Mouse (Mus musculus) bone marrow macrophage, adult 2 months (primary cell): ENCODE data around the gene Zswim1.

Experiments
- CTCF ChIP-seq: IDR thresholded peaks from 2 replicates; pipeline ENCODE4 v1.5.1; 2012; ENCODE audit warnings: low read depth, mild to moderate bottlenecking, low read length, moderate library complexity
- POLR2A ChIP-seq: IDR thresholded peaks from 2 replicates; pipeline ENCODE4 v1.6.1; 2012; ENCODE audit warnings: mild to moderate bottlenecking, low read depth, low read length, borderline replicate concordance

GRCm38 (mm10) chr2:164856309-164857100 lies 34.0 kb downstream of the Zswim1 start:
- TF ChIP-seq CTCF (0 out of 2 replicates have a peak, but pooled peaks have one; percentile 5), POLR2A (no peak)
